Mouse (Mus musculus): ENCODE measurements at regions not wholly inside any gene's neighbourhood (a gene's known extent, or its start where the extent isn't known, plus 50 kb on each side); places are given as distances from the start of the nearest gene placed in this dataset.
A peak's percentile ranks its signal among the peaks of the same experiment; 100 is the strongest.

- no peak for DNase-seq (ENCODE audit: low read depth)
Measured at GRCm38 (mm10) chr1:41104869-41105268, 299.5 kb downstream of the Tmem182 start.

- no peak for DNase-seq (ENCODE audit: low read depth)
Measured at GRCm38 (mm10) chr1:41121636-41122175, 316.3 kb downstream of the Tmem182 start.

DNA sequence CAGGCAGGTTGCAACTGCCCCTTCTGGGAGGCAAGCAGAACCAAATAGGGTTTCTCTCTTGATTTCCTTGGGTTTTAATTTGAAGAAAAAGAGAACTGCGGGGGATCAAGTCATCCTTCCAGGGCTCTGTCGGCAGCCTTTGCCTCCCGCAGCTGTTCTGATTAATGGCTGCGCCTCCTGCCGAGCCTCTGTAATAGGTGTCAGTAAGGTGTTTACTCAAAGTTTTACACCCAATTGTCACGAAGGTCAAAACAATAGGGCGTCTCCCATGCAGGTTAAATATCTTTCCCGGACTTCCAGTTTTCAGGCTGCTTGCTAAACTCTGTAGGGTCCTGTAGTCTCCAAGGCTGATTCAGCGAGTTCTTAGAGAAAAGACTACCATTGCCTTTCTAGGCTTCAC, 326.0 kb downstream of the Tmem182 start:
- no peak for DNase-seq (ENCODE audit: low read depth)

DNA sequence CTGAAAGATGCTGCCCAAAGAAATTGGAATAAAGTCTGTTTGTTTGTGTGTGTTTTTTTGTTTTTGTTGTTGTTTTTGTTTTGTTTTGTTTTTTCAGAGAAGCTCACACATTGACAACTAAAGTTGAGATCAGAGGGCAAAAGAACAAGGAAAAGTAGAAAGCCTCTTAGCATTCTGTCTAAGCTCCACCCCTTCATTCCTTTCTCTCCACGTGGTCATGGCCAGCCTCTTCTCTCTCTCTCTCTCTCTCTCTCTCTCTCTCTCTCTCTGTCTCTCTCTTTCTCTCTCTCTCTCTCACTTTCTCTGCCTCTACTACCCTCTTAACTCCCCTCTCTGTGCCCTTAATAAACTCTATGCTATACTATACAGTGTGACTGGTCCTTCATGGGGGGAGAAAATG, 327.7 kb downstream of the Tmem182 start:
- no peak for DNase-seq (ENCODE audit: low read depth)

DNA sequence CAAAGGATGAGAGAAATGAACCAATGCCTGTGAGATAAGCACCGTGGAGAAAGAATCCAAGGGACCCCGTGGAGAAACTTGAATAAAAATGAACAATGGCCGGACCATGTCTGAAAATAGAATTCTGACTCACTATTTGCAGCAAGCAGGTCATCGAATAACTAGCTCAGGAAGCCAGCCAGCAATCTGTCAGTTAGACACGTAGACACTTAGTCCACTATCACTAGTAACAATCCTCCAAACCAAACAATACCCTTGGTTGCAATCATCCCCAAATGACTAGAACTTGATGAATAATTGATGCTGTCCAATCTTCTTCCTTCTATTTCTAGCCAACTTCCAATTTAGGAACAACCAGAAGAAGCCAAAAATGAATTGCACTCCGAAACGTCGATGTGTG, 328.5 kb downstream of the Tmem182 start:
- DNase-seq (ENCODE audit: low read depth) = peak; percentile 95

- DNase-seq (ENCODE audit: low read depth) = peak; percentile 33
Measured at GRCm38 (mm10) chr1:41139725-41140124, 334.3 kb downstream of the Tmem182 start.

DNA sequence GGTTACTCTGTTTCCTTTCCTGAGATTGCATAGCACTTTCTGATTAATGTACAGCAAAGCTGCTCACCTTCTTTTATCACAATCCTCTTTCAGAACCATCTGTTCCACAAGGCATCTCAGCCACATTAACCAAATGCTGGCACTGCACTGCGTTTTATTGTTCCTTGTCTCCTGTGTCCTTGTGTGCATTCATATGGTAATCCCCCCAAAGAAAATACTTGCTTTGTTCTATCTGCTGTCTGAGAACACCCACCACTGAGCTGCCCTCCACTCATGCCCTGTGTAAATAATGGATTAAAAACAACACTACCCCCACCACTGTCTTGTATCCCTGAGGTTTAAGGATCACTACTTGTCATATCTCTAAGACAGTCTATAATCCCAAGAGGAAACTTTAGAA, 335.1 kb downstream of the Tmem182 start:
- DNase-seq (ENCODE audit: low read depth) = no peak

GRCm38 (mm10) chr1:41141992-41142391, 336.6 kb downstream of the Tmem182 start:
- peak; percentile 85 for DNase-seq (ENCODE audit: low read depth)

DNA sequence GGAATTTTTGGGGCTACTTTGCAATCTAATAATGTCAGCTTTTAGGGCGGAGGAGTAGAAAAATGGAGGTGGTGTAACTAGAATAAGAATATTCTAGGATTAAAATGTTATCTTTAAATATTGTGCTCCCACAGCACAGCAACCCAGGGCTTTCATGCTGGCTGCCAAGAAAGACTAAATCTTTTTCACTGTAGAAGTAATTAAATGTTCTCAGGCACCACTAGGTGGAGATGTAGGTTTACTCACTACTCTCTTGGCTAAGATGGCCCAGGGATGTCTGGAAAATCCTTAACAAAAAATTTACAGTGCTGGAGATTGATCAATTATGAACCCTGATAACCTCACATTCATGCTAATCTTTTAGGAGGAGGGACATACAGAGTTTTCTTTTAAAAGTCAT, 347.1 kb downstream of the Tmem182 start:
- DNase-seq (ENCODE audit: low read depth) = peak; percentile 88

DNA sequence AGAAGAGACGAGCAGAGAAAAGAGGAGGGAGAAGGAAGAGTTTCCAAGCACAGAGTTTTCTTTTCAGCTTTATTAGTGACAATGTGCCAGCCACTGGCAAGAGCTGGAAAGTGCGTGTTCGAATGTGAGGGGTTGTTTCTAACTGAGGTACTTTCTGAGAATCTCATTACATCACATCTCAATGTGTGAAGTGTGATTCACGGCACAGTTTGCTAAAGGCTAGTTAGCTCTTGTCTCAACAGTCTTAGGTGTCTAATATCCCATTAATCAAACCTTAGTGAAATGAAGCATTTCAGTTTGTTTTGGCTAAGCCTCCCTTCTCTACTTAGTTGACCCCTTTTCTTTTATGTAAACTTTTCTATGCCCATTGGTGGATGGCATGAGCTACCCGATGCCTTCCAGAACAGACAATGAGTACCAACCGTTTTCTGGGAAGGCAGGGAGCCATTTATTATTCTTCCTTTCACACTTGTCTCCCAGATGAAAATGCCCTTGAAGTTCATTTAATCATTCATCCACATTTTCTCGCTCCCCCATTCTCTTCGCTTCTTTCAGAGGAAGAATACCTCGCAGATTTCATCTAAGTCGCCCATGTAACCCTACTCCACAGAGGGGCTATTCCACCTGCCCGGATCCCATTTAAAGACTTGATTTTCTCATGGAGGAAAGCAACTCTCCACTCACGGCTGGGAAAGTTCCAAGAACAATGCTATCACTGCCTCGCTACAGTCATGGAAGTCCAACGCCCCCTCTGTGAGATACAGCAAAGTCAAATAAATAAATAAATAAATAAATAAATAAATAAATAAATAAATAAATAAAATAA, 348.0 kb downstream of the Tmem182 start:
- DNase-seq (ENCODE audit: low read depth) = no peak

DNA sequence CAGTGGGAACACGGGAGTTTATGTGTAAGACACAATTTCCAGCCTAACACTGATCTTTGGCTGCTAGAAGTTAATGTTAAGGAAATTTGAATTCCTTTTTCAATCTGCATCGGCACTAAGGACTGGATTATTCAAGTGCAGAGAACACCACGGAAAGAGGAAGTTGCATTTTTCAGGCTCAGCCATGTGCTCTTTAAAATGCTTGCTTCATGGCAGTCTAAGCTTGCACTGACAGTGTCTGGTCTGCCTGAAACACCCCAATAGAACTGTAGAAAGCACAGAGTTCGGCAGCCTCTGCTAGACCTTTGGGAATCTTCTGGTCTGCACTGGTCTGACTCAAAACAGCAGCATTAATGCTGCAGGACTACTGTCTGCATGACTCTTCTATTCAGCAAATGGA, 348.8 kb downstream of the Tmem182 start:
- DNase-seq (ENCODE audit: low read depth) = no peak

GRCm38 (mm10) chr1:41156946-41157345, 351.5 kb downstream of the Tmem182 start:
- no peak for DNase-seq (ENCODE audit: low read depth)

DNA sequence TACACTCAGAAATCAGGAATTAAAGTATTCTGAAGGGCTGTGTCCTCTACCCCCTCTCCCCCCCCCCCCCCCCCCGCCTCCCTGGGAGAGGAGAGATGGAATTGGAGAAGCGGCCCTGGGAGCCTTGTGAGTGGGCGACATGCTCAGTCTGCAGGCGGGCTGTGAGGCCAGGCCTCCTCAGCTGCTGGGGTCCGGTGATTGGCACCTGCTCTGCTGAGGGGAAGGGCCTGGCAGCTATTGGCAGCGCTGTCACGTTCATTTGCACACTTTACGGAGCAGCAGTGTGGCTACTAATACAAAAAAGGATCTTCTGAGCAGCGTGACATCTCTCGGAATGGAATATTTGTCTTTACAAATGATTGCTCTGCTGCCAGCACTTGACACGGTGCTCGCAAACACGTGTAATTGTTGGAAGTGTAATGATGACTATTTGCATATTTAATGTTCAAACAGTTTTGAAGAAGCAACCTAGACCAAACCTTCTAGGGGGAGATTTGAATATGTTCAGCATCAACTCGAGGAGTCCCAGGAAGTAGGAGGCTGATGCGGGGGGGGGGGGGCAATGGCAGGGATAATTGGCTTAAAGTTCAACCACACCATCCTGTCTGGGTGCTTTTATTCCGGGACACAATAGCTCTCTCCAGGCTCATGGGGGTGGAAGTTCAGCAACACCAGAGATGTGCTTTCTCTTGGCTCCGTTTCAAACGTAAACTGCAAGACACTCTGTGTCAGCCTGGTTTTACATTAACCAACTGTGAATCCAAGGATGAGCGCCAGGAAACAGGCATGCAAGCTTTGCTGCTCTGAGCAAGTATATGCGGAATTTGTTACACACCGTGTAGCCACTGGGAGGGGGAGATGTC, 352.5 kb downstream of the Tmem182 start:
- DNase-seq (ENCODE audit: low read depth) = peak; percentile 28

GRCm38 (mm10) chr1:41165878-41166786, 360.7 kb downstream of the Tmem182 start:
- DNase-seq (ENCODE audit: low read depth) = no peak

DNA sequence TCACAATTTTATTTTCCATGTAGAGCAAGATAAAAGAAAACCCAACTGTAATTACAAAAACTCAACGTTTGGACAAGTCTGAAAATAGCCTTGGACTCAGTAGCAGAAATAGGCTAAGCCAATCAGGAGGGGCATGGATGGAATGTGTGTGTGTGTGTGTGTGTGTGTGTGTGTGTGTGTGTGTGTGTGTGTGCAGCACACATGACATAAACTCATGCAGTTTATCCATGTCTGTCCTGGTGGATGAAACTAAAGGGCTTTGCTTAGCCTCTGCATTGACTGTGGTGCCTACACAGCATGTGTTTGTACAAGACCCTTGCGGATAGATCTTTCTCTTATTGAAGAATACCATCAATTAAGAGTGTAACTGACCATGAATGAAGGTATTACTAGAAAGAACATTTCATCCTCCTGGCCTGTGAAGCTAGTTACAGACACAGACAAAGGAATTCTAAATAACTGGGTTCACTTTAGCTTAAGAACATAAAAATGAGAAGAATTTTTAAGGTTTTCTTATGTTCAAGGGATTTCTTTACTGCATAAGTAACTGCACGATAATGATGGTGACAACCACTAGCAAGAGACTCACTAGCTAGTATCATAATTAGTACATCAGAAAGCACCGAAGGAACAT, 361.5 kb downstream of the Tmem182 start:
- no peak for DNase-seq (ENCODE audit: low read depth)

- DNase-seq (ENCODE audit: low read depth) = peak; percentile 39
Measured at GRCm38 (mm10) chr1:41186991-41187390, 381.6 kb downstream of the Tmem182 start.

DNA sequence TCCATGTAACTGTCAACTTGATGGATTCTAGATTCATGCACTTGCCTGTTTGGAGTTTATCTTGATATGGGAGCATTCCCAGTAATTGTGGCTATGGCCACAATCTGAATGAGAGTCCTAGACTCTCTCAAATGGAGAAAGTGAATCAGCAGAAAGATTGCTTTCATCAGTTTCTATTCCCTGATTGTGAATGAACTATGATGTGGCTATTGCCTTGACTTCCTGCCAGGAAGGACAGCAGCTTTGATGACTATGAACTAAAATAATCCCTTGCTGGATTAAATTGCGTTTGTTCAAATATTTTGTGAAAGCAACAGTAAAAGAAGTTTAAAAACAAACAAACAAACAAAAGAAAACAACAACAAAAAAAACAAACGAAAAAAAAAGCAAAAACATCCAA, 407.5 kb downstream of the Tmem182 start:
- peak; percentile 66 for DNase-seq (ENCODE audit: low read depth)

DNA sequence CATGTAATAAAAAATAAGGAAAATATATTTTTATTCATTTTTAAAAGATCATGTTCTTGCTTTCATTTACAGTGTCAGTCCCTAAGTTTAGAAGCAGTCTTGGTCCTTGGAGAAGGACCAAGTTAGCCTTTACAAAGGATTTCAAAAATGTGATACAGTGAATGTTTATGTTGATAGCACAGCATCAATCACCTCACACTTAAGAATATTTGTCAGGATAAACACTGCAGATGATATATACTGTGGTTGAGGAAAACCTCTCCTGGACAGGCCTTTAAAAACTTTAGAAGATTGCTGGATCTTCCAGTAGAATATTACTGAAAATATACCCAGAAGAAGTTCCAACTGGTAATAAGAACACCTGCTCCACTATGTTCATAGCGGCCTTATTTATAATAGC, 420.4 kb downstream of the Tmem182 start:
- no peak for DNase-seq (ENCODE audit: low read depth)

DNA sequence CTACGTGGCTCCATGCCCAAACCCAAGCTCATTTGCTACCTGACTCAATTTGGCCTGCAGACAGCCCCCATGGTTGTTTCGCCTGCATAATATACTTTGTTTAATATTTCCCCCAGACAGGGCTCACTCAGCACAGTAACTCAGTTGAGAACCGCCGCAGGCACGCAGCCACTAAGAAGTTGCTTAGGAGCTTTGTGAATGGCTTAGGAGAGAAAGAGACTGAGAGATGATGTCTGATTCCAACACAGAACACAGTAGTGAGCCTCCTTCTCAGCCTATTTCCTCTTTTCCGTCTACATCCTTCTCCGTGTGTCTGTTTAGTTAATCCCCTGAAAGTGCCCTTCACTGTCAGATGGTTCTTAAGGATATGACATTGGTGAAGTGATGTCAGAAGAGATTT, 429.9 kb downstream of the Tmem182 start:
- no peak for DNase-seq (ENCODE audit: low read depth)

- DNase-seq (ENCODE audit: low read depth) = no peak
Measured at GRCm38 (mm10) chr1:41243000-41243399, 437.6 kb downstream of the Tmem182 start.

DNA sequence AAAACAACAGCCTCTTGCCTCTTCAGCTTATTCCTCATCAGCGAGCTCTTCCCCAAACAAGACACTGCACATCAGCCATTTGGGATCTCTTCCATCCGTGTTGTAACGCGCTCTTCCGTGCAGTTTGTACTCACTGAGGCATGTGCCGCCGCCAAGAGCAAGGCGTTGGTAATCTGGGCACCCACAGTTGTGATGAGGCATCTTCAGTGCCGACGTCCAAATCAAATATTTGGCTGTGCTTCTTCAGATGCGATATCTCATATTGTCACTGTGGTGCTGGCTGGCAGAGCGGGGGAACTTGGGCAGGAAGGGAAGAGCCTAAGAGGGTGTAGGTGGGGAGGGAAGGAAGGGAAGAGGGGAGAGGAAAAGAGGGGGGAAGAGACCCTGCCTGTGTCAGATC, 439.2 kb downstream of the Tmem182 start:
- DNase-seq (ENCODE audit: low read depth) = no peak
